Mouse (Mus musculus): Measurements from ENCODE around the gene Mical2.

Mical2 gene

GRCm38 (mm10) chr7:112362574-112363200, 137.0 kb downstream of the Mical2 start:
- DNase-seq (ENCODE audit: low spot score): no peak

DNA sequence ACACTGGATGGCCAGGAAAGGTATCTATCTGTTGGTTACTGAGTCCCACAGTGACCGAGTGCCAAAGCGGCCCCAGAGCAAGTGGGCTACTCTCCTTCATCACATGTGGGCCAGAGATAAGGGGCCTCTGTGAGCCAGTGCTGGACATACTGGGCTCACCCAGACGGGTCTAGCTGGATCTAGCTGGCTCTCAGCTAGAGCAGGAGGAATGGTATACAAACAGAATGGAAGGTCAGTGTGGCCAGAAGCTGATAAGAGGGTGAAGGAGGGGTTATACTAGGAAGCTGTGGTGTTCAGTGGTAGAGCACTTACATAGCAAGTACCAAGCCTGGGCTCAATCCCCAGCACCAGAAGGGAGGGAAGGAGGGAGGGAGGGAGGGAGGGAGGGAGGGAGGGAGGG, 140.2 kb downstream of the Mical2 start:
- no peak for DNase-seq (ENCODE audit: low spot score)

GRCm38 (mm10) chr7:112369046-112369445, 143.4 kb downstream of the Mical2 start:
- peak; percentile 87 for DNase-seq (ENCODE audit: low spot score)

GRCm38 (mm10) chr7:112369977-112370376, 144.3 kb downstream of the Mical2 start:
- no peak for DNase-seq (ENCODE audit: low spot score)

DNA sequence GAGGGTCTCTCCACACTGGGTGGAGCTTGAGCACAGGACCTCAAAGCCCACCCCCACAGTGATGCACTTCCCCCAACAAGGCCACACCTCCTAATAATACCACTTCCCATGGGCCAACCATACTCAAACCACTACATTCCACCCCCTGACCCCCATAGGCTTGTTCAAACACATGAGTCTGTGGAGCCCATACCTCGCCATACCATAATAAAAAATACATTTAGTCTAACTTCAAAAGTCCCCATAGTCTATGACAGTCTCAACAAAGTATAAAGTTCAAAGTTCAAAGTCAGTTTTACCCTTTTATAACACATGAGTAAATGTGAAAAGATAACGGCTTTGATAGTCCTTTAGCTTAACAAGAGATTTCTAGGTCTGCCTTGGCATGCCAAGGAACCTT, 145.7 kb downstream of the Mical2 start:
- DNase-seq (ENCODE audit: low spot score): no peak

GRCm38 (mm10) chr7:112374035-112374434, 148.4 kb downstream of the Mical2 start:
- DNase-seq (ENCODE audit: low spot score): no peak

GRCm38 (mm10) chr7:112375062-112375461, 149.4 kb downstream of the Mical2 start:
- DNase-seq (ENCODE audit: low spot score): no peak

GRCm38 (mm10) chr7:112375900-112376299, 150.2 kb downstream of the Mical2 start:
- DNase-seq (ENCODE audit: low spot score): no peak

- no peak for DNase-seq (ENCODE audit: low spot score)
Observed at GRCm38 (mm10) chr7:112376611-112377010, 151.0 kb downstream of the Mical2 start.

DNA sequence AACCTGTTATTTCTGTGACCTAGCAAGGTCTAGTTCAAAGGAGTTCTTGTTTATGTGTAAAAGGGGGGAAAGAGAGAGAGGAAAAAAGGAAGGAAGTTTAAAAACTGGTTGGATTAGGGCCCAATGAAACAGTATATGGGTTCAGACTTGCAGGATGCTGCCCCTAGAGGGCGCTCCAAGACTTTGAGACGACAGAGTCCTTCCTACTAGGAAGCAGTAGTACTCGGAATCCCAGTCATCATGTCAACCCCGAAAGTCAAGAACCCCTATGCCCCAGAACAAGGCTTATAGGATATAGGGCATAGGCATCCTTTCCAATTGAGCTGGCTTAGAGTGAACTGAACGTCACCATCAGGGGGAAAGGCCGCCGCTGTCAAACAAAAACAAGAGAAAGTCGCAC, 151.7 kb downstream of the Mical2 start:
- peak; percentile 86 for DNase-seq (ENCODE audit: low spot score)

DNA sequence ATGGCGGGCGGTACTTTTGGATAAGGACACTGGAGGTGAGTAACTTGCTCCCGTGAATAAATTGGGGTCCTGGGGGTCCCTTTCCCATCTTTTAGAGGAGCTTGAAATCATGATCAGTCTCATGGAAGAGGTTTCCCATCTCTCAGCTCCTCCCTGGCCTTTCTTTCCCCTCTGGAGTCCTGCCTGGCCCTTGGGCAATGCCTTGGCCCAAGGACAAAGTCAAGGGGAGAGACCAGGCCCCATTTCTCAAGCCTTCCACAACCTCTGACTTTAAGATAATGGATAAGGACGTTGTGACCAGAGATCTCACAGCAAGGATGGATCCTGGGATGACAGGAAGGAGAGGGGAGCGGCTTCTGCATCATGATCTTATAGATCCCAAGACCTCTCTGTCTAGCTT, 152.4 kb downstream of the Mical2 start:
- DNase-seq (ENCODE audit: low spot score): no peak

- DNase-seq (ENCODE audit: low spot score): no peak
Observed at GRCm38 (mm10) chr7:112378476-112378875, 152.8 kb downstream of the Mical2 start.

DNA sequence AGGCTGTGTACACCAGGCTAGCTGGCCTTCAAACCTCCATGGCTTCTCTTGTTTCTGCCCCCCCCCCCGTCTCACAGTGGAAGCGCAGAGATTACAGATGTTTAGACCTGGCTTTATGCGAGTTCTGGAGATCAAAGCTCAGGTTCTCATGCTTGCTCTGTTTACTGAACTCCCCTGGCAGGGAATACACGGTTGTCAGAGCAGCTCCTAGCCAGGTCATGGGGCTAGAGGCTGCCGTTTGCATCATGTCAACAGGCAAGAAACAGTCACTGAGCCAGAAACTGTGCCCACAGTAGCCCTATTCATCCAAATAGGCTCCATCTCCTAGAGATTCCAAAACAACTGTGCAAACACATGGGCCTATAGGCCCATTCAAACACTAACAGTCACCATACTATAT, 160.9 kb downstream of the Mical2 start:
- no peak for DNase-seq (ENCODE audit: low spot score)

GRCm38 (mm10) chr7:112387876-112388275, 162.2 kb downstream of the Mical2 start:
- DNase-seq (ENCODE audit: low spot score): no peak

GRCm38 (mm10) chr7:112388363-112388875, 162.8 kb downstream of the Mical2 start:
- no peak for DNase-seq (ENCODE audit: low spot score)

GRCm38 (mm10) chr7:112389611-112390251, 164.1 kb downstream of the Mical2 start:
- DNase-seq (ENCODE audit: low spot score): no peak

DNA sequence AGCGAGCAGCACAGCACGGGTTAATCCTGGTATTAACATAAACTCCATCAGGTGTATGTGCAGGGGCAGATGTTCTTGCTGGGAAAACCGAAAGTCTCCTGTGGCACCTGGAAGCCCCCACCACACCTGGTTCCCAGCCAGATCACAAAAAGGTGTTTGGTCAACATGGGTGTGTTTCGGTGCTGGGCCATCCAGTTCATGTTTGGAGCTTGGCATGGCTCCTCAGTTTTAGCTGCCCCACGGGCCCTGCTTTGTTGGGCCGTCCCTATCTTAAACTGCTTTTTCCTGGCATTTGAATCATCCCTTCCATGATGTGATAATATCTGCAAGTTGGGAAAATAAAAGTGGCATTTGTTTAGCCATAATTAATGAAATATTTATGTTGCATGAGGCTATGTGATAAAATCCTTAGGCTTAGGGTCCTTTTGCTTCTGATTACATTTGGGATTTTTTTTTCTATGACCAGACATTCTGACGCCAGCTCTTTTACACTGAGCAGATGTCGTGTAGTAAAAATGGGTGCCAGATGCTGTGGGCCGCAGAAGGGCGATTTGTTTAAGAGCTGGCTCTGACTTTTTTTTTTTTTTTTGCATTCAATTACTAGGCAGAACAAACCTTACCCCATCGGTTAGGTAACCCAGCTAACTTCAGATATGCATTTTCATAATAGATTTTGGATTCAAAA, 164.7 kb downstream of the Mical2 start:
- no peak for DNase-seq (ENCODE audit: low spot score)

DNA sequence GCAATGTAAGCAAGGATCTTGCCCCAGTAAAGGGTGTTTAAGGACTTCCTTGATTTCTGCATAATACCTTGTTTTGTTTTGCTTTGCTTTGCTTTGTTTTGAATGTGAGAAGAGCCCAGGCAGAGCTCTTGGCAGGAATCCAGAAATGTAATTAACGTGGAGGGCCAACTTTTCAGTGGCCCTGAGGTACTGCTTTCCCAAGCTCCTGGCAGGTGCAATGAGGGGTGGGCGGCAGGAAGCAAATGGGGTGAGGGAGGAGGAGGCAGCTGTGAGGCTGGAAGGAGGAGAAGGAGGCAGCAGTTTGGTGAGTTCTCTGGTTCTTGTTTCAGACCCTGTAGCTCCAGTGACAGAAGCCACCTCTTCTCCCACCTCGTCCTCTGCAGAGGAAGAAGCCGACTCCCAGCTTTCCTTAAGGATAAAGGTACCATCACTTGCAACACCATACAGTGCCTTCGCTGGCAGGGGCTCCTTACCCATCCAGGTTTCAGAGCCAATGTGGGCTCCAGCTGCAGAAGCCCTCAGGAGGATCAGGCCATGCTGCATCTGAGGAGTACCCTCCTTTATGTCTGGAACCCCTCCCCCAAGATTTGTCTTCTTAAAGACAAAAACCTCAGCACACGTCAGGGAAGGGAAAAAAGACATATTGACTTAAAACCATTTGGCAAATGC, 165.4 kb downstream of the Mical2 start:
- DNase-seq (ENCODE audit: low spot score): no peak

DNA sequence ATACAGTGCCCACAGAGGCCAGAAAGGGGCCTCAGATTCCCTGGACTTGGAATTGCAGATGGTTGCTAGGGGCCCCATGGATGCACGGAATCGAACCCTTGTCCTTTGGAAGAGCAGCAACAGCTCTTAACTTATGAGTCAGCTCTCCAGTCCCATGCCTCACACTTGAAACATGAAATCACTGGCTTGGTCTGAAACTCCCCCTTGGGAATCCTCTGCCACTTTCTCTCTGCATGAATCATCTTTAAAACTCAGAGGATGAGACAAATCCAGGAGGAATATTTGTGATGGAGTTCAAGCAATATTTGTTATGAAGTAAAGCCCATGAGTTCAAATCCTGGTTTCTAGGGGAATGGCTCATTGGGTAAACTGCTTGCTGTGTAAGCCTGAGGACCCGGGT, 172.1 kb downstream of the Mical2 start:
- no peak for DNase-seq (ENCODE audit: low spot score)

GRCm38 (mm10) chr7:112399425-112400170, 173.9 kb downstream of the Mical2 start:
- no peak for DNase-seq (ENCODE audit: low spot score)

GRCm38 (mm10) chr7:112400175-112400574, 174.5 kb downstream of the Mical2 start:
- peak; percentile 78 for DNase-seq (ENCODE audit: low spot score)

DNA sequence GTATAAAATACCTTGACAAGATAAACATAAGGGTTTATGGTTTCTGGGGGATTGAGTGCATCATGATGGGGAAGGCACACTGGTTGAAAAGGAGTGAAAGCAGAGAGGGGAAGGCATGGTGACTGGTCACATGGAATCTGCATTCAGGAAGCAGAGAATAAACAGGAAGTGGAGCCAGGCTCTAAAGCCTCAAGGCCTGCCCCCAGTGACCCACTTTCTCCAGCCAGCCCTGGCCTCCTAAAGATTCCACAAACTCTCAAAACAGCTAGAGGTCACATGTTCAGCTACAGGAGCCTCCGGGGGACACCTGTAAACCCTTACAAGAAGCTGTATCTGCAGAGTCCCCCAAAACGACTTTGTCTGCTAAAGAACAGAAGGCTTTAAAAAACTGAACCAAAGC, 179.4 kb downstream of the Mical2 start:
- DNase-seq (ENCODE audit: low spot score): no peak

Measured in urinary bladder, postnatal 25 days (tissue).